Mouse (Mus musculus) hindbrain, embryonic 16.5 days (tissue): ENCODE measurements around the gene Sfmbt2. TPM values are rescaled to one million over a fixed set of nuclear protein-coding genes. Genes with fewer than 3 reads are reported as not detected.

Experiments used
- ATAC-seq: fragments of 200-750 bp; cut with Nextera tagmentation; 2 replicates; pipeline ENCODE4 v1.8.0; 2017; ENCODE audit warnings: moderate TSS enrichment, moderate library complexity
- H3K27ac ChIP-seq: fragments of 300-500 bp; sonication (generic); 2 replicates; pipeline ENCODE4 v1.5.1; 2014; ENCODE audit warnings: low read depth, mild to moderate bottlenecking, control low read depth, low read length, moderate library complexity
- H3K27me3 ChIP-seq: fragments of 300-500 bp; sonication (generic); replicated peaks from 2 replicates; pipeline ENCODE4 v1.6.1; 2014; ENCODE audit warnings: low read length; ENCODE audit not compliant: control insufficient read depth, insufficient read depth
- H3K36me3 ChIP-seq: fragments of 300-500 bp; sonication (generic); 2 replicates; pipeline ENCODE4 v1.6.1; 2014; ENCODE audit warnings: mild to moderate bottlenecking, low read length, moderate library complexity, mixed read lengths; ENCODE audit not compliant: control insufficient read depth, insufficient read depth
- H3K4me1 ChIP-seq: fragments of 300-500 bp; sonication (generic); 2 replicates; pipeline ENCODE4 v1.6.1; 2014; ENCODE audit warnings: low read depth, low read length; ENCODE audit not compliant: control insufficient read depth, insufficient read depth
- H3K4me2 ChIP-seq: fragments of 300-500 bp; sonication (generic); 2 replicates; pipeline ENCODE4 v1.6.1; 2014; ENCODE audit warnings: mild to moderate bottlenecking, low read length, control low read depth, moderate library complexity
- H3K4me3 ChIP-seq: fragments of 300-500 bp; sonication (generic); 2 replicates; pipeline ENCODE4 v1.5.1; 2014; ENCODE audit warnings: mild to moderate bottlenecking, low read length, control low read depth, moderate library complexity
- H3K9ac ChIP-seq: fragments of 300-500 bp; sonication (generic); 2 replicates; pipeline ENCODE4 v1.6.1; 2014; ENCODE audit warnings: low read depth, mild to moderate bottlenecking, control low read depth, low read length, moderate library complexity
- H3K9me3 ChIP-seq: fragments of 300-500 bp; sonication (generic); 2 replicates; pipeline ENCODE4 v1.6.1; 2014; ENCODE audit warnings: mild to moderate bottlenecking, low read length, moderate library complexity; ENCODE audit not compliant: control insufficient read depth
- WGBS: fragments of 180-500 bp; shearing (Covaris S2); extraction: QIAGEN DNeasy Blood & Tissue Kit; methylation state at CpG from one replicate; pipeline ENCODE4 v1.1.7; 2014; 5-methylcytosine and 5-hydroxymethylcytosine counted together
- polyA plus RNA-seq: library from polyadenylated mRNA; unstranded; fragments of >200 nt; fragmentation: Nextera tagmentation; extraction: Ambion mirVana; gene quantifications from 2 replicates; pipeline ENCODE4 v1.2.1, GENCODE M21; 2015

Gene Sfmbt2
- polyA plus RNA-seq, 1 experiment from 2014 or later, result 6.6 TPM

DNA sequence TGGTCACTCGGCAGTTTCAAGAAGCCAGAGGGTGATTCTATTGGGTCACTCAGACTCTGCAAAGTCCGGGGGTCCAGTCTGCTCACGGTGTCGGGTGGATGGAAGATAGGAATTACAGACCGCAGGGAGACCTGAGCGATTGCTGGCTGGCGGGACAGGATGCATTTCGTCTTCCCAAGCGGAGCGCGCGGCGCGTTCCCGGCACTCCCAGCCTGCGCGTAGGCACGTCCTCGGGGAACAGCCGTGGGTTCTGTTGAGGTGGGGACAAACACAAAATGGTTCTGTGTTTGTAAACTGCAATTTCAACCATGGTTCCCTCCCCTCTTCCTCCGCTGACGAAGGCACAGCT, 4.7 kb downstream of the Sfmbt2 start:
- peak overlapping the region; percentile 71 for H3K9ac ChIP-seq
- H3K27ac ChIP-seq, result no peak overlapping the region
- H3K9me3 ChIP-seq, result no peaks in the 10 kb centered on the region
- peak; percentile 44 for ATAC-seq
- H3K4me3 ChIP-seq, result peak overlapping the region; percentile 50
- H3K36me3 ChIP-seq, result no peaks in the 10 kb centered on the region
- H3K4me2 ChIP-seq, result peak overlapping the region; percentile 93
- H3K4me1 ChIP-seq, result peaks cover 21% of the 10 kb centered on the region
- 1% methylated on average over 22 of the region's 22 CpGs for WGBS
- H3K27me3 ChIP-seq, result peaks cover 18% of the 10 kb centered on the region

DNA sequence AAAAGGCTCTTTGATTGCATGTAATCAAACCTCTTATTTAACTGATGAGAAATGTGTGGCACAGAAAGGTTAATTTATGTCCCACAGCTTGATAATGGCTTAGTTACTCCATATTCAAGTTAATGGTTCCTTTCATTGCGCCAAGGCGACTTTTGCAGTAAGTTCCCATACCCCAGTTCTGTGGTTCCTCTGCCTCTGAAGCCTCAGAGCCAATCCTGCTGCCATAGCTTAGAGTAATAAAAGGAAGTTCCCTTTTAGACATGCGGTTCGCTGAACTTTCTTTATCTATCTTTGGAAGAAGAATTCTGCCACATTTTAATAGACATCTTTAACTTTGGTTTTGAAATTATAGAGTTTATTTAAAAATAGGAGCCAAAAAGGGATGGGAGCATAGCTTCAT, 19.7 kb downstream of the Sfmbt2 start:
- 79% methylated on average over 4 of the region's 4 CpGs for WGBS
- Histone ChIP-seq H3K9me3 (no peaks in the 10 kb centered on the region), H3K27me3 (no peaks in the 10 kb centered on the region), H3K4me3 (no peak overlapping the region), H3K36me3 (no peaks in the 10 kb centered on the region), H3K4me1 (no peaks in the 10 kb centered on the region), H3K4me2 (no peak overlapping the region), H3K27ac (no peak overlapping the region), H3K9ac (no peak overlapping the region)
- no peak for ATAC-seq

DNA sequence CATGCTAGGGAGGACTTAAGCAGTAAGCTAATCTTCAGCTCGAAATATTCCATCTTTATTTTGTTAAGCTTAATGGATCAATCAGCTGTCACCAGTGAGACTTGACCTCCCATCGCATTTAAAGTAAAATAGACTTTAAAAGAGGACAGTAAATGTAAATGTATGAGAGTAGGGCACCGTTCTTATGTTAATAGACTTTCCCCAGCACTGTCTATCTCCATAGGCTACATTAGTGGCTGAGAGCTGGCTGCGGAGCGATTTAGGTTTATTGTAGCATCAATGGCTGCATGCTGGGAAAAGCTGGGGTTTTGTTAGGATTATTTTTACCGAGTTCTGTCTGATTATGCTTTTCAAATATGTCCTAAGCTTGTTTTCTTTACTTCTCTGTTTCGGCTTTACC, 20.5 kb downstream of the Sfmbt2 start:
- 16% methylated on average over 7 of the region's 7 CpGs for WGBS
- no peak for ATAC-seq
- H3K4me3 ChIP-seq, result no peak overlapping the region
- H3K27ac ChIP-seq, result no peak overlapping the region
- H3K27me3 ChIP-seq, result no peaks in the 10 kb centered on the region
- no peaks in the 10 kb centered on the region for H3K36me3 ChIP-seq
- no peaks in the 10 kb centered on the region for H3K4me1 ChIP-seq
- H3K9ac ChIP-seq, result no peak overlapping the region
- no peak overlapping the region for H3K4me2 ChIP-seq
- no peaks in the 10 kb centered on the region for H3K9me3 ChIP-seq

DNA sequence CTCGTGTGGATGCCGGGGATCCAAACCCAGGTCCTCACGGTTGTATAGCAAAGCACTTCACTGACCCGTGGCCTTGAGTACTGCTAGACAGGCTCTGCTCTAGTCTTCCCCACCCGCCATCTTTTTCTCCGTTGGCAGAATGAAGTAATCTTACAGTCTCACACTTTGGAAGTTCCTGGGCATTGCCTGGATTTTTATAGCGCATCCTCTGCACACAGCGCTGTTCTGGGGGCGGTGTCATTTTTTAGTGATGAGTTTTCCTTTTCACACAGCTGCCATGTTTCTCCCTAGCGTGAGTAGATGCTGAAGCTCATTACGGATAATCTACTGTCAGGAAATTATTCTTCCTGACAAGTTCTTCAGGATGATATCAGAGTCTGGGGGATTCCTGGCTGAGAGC, 24.8 kb downstream of the Sfmbt2 start:
- no peak overlapping the region for H3K4me2 ChIP-seq
- WGBS, result 86% methylated on average over 11 of the region's 11 CpGs
- no peaks in the 10 kb centered on the region for H3K27me3 ChIP-seq
- H3K9ac ChIP-seq, result no peak overlapping the region
- no peaks in the 10 kb centered on the region for H3K9me3 ChIP-seq
- no peaks in the 10 kb centered on the region for H3K36me3 ChIP-seq
- H3K4me1 ChIP-seq, result no peaks in the 10 kb centered on the region
- no peak overlapping the region for H3K4me3 ChIP-seq
- ATAC-seq, result no peak
- H3K27ac ChIP-seq, result no peak overlapping the region

DNA sequence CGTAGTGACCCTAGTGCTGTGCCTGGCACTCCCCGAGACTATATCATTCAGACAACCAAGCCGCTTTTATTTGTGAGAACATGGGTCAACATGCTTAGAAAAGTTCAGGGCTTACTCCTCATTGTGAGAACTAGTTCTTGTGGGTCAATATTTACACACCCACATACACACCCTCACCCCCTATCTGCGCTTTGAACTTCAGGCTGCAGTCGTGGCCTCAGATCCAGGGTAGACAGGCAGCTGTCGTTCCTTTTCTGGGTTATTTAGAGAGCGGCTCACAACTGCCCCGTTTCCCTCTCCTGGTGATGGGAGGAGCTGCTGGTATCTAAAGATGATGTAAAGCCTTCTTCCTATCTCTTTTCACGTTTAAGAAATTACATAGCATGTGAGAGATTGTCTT, 27.5 kb downstream of the Sfmbt2 start:
- Histone ChIP-seq H3K4me1 (no peaks in the 10 kb centered on the region), H3K4me2 (no peak overlapping the region), H3K36me3 (no peaks in the 10 kb centered on the region), H3K27me3 (no peaks in the 10 kb centered on the region), H3K27ac (no peak overlapping the region), H3K4me3 (no peak overlapping the region), H3K9ac (no peak overlapping the region), H3K9me3 (no peaks in the 10 kb centered on the region)
- 73% methylated on average over 9 of the region's 9 CpGs for WGBS
- ATAC-seq, result no peak

DNA sequence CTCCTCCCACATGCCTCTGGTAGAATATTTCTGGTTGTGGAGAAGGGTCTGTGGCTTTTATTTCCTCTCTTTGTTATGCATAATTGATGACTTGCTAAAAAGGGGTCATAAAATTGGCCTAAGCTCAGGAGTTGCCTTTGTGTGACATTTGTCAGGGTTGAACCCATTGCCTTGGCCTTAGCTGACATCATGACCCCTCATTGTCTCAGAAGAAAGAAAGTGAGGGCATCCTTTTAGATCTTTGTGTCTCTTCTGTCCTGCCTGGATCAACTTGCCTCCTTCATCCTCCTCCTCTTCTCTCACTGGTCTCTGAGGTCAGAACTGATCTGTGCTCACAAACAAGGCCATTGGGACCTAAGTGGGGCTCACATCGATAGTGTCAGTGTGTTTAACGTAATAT, 35.8 kb downstream of the Sfmbt2 start:
- Histone ChIP-seq H3K4me3 (no peak overlapping the region), H3K9me3 (no peaks in the 10 kb centered on the region), H3K27ac (no peak overlapping the region), H3K9ac (no peak overlapping the region), H3K27me3 (no peaks in the 10 kb centered on the region), H3K4me1 (no peaks in the 10 kb centered on the region), H3K36me3 (peaks cover 6% of the 10 kb centered on the region; the same call in 1 of the 2 replicates), H3K4me2 (no peak overlapping the region)
- WGBS, result 28% methylated on average over 2 of the region's 2 CpGs
- no peak for ATAC-seq

DNA sequence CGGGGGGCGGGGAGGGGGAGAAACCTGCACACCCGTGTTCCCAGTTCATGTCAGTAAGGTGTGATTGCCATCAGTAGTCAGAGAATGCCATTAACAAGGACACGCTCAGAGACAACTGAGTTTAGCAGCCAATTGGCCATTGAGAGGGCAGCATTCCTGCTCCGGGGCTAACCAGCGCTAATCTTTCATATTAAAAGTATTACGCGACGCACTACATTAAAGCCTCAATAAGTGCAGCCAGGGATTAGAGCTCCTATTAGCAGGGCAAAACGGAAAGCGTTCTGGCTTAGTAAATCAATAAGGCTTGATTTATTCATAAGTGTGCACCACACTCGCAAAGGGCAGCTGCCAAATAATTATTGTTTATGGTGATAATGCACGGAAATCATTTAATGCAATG, 39.1 kb downstream of the Sfmbt2 start:
- WGBS, result 62% methylated on average over 13 of the region's 13 CpGs
- ATAC-seq, result no peak
- Histone ChIP-seq H3K4me3 (no peak overlapping the region), H3K4me1 (no peaks in the 10 kb centered on the region), H3K4me2 (no peak overlapping the region), H3K27ac (no peak overlapping the region), H3K9ac (no peak overlapping the region), H3K36me3 (peaks cover 4% of the 10 kb centered on the region; the same call in 1 of the 2 replicates), H3K9me3 (no peaks in the 10 kb centered on the region), H3K27me3 (no peaks in the 10 kb centered on the region)

DNA sequence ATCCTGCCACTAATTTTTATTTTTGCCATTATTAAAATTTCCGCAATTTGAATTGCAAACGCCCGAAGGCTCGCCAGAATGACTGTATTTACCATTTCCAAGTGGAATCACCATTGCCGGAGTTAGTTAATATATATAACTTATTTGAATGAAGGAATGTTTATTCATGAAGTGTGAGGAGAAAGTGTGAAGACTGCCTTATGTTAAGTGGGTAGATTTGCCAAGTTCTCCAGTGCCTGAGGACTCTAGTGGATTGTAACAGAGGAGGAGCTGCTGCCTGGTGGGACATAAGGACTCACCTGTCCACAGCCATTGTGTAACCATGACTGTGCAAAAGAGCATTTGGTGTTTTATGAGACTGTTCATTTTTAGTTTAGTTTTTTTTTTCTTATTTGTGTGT, 39.8 kb downstream of the Sfmbt2 start:
- ATAC-seq, result no peak
- Histone ChIP-seq H3K4me3 (no peak overlapping the region), H3K27ac (no peak overlapping the region), H3K9ac (no peak overlapping the region), H3K36me3 (no peaks in the 10 kb centered on the region), H3K9me3 (no peaks in the 10 kb centered on the region), H3K4me2 (no peak overlapping the region), H3K27me3 (no peaks in the 10 kb centered on the region), H3K4me1 (no peaks in the 10 kb centered on the region)
- 84% methylated on average over 5 of the region's 5 CpGs for WGBS

DNA sequence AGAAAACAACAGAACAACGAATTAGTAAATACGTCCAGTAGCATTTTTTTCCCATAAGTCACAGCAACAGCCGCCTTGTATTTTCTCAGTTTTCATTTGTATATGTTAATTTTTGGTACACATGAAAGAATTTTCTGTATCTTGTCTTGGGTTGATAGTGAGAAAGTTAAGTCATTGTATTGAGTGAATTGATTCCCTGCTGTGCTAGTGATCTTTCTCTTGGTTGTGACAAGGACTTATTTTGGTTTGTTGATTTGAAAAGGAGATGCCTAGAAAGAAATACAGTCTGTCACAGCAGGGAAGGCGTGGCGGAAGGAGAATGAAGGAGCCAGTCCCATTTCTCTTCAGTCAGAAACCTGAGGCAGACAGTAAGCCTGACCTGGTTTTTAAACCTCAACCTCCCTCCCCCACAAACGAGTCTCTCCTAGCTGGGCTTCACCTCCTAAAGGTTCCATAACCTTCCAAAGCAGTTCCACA, 50.7 kb downstream of the Sfmbt2 start:
- Histone ChIP-seq H3K4me1 (no peaks in the 10 kb centered on the region), H3K4me3 (no peak overlapping the region), H3K27me3 (no peaks in the 10 kb centered on the region), H3K4me2 (no peak overlapping the region), H3K9me3 (no peaks in the 10 kb centered on the region), H3K27ac (no peak overlapping the region), H3K9ac (no peak overlapping the region), H3K36me3 (no peaks in the 10 kb centered on the region)
- WGBS, result 64% methylated on average over 6 of the region's 6 CpGs
- no peak for ATAC-seq

DNA sequence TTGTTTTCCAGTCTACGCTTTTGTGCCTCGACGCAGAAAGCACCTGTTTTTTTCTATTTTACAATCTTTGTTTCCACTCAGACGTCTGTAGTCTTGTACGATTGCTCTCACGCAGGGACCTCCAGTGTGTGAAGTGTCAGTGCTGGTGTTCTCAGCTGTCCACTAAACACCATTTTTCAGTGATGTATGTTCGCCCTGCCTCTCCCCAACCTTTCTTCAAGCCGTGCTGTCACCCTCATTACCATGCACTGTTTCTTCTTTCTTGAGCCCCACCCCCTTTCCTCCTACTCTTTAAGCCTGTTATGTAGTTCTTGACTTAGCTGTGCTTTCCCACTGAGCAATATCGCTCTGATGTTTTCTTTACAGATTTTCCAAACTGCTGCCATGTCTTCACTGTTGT, 67.0 kb downstream of the Sfmbt2 start:
- H3K27ac ChIP-seq, result no peak overlapping the region
- H3K4me2 ChIP-seq, result no peak overlapping the region
- no peaks in the 10 kb centered on the region for H3K27me3 ChIP-seq
- no peaks in the 10 kb centered on the region for H3K4me1 ChIP-seq
- WGBS, result 43% methylated on average over 9 of the region's 9 CpGs
- no peak overlapping the region for H3K4me3 ChIP-seq
- H3K36me3 ChIP-seq, result no peaks in the 10 kb centered on the region
- H3K9me3 ChIP-seq, result no peaks in the 10 kb centered on the region
- no peak overlapping the region for H3K9ac ChIP-seq
- ATAC-seq, result 0 out of 2 replicates have a peak, but pooled peaks have one; percentile 2
